Mouse (Mus musculus) olfactory bulb, adult 2 months (tissue): ENCODE measurements around the gene Myzap. TPM values are rescaled to one million over a fixed set of nuclear protein-coding genes. Genes with fewer than 3 reads are reported as not detected.

Experiments
- H3K27ac ChIP-seq: fragments of 200-500 bp; 2 replicates; pipeline ENCODE4 v1.5.1; 2012; ENCODE audit warnings: low read depth, low read length; ENCODE audit not compliant: insufficient read depth
- H3K4me1 ChIP-seq: fragments of 200-500 bp; 2 replicates; pipeline ENCODE4 v1.6.1; 2012; ENCODE audit warnings: low read length; ENCODE audit not compliant: control insufficient read depth, insufficient read depth
- H3K4me3 ChIP-seq: fragments of 200-500 bp; 2 replicates; pipeline ENCODE4 v1.5.1; 2012; ENCODE audit warnings: mild to moderate bottlenecking, low read depth, low read length, moderate library complexity; ENCODE audit not compliant: insufficient read depth
- CTCF ChIP-seq: fragments of 200-500 bp; IDR thresholded peaks from 2 replicates; pipeline ENCODE4 v1.5.1; 2012; ENCODE audit warnings: low read depth, mild to moderate bottlenecking, low read length, moderate library complexity; ENCODE audit not compliant: insufficient read depth
- POLR2A ChIP-seq: fragments of 200-500 bp; IDR thresholded peaks from 2 replicates; pipeline ENCODE4 v1.6.1; 2012; ENCODE audit warnings: mild to moderate bottlenecking, low read depth, low read length, moderate library complexity; ENCODE audit not compliant: insufficient read depth
- WGBS: fragments of 180-500 bp; shearing (Covaris S2); methylation state at CpG from one replicate; pipeline ENCODE4 v1.1.7; 2018; 5-methylcytosine and 5-hydroxymethylcytosine counted together
- polyA plus RNA-seq: library from polyadenylated mRNA; stranded (reverse); fragments of >200 nt; gene quantifications from 2 replicates; pipeline ENCODE4 v1.2.4, GENCODE M21; 2012; ENCODE audit warnings: low replicate concordance; ENCODE audit not compliant: missing spikeins, insufficient read depth, insufficient read length

Gene Myzap
- polyA plus RNA-seq, 1 experiment = not detected

- H3K4me1 ChIP-seq = no peaks in the 10 kb centered on the region
- H3K27ac ChIP-seq = no peak overlapping the region
- no peak overlapping the region for H3K4me3 ChIP-seq
- TF ChIP-seq CTCF (no peak), POLR2A (no peak)
- WGBS = 92% methylated on average over 3 of the region's 3 CpGs
Measured at GRCm38 (mm10) chr9:71540739-71541138, 51.4 kb downstream of the Myzap start.

- Histone ChIP-seq H3K27ac (no peak overlapping the region), H3K4me3 (no peak overlapping the region), H3K4me1 (no peaks in the 10 kb centered on the region)
- TF ChIP-seq POLR2A = no peak
- TF ChIP-seq CTCF = no peak
- WGBS = 93% methylated on average over 5 of the region's 5 CpGs
Measured at GRCm38 (mm10) chr9:71535730-71536129, 56.4 kb downstream of the Myzap start.

- no peak for TF ChIP-seq CTCF
- TF ChIP-seq POLR2A = no peak
- no peaks in the 10 kb centered on the region for H3K4me1 ChIP-seq
- no peak overlapping the region for H3K27ac ChIP-seq
- WGBS = 79% methylated on average over 2 of the region's 2 CpGs
- H3K4me3 ChIP-seq = no peak overlapping the region
Measured at GRCm38 (mm10) chr9:71535036-71535435, 57.1 kb downstream of the Myzap start.

GRCm38 (mm10) chr9:71529960-71530359 lies 62.2 kb downstream of the Myzap start:
- Histone ChIP-seq H3K4me1 (no peaks in the 10 kb centered on the region), H3K4me3 (no peak overlapping the region), H3K27ac (no peak overlapping the region)
- TF ChIP-seq CTCF = no peak
- TF ChIP-seq POLR2A = no peak
- 63% methylated on average over 2 of the region's 2 CpGs for WGBS

GRCm38 (mm10) chr9:71527438-71527837 lies 64.7 kb downstream of the Myzap start:
- TF ChIP-seq POLR2A (no peak), CTCF (no peak)
- 89% methylated on average over 9 of the region's 9 CpGs for WGBS
- Histone ChIP-seq H3K4me3 (no peak overlapping the region), H3K4me1 (no peaks in the 10 kb centered on the region), H3K27ac (no peak overlapping the region)

- 75% methylated on average over 4 of the region's 4 CpGs for WGBS
- Histone ChIP-seq H3K27ac (no peak overlapping the region), H3K4me3 (no peak overlapping the region), H3K4me1 (no peaks in the 10 kb centered on the region)
- TF ChIP-seq POLR2A (no peak), CTCF (no peak)
Measured at GRCm38 (mm10) chr9:71523901-71524300, 68.3 kb downstream of the Myzap start.

- no peak for TF ChIP-seq CTCF
- no peak for TF ChIP-seq POLR2A
- Histone ChIP-seq H3K27ac (no peak overlapping the region), H3K4me3 (no peak overlapping the region), H3K4me1 (no peaks in the 10 kb centered on the region)
- WGBS = 73% methylated on average over 3 of the region's 3 CpGs
Measured at GRCm38 (mm10) chr9:71519836-71520235, 72.3 kb downstream of the Myzap start.

- H3K4me1 ChIP-seq = no peaks in the 10 kb centered on the region
- WGBS = 93% methylated on average over 4 of the region's 4 CpGs
- TF ChIP-seq POLR2A (no peak), CTCF (no peak)
- no peak overlapping the region for H3K27ac ChIP-seq
- no peak overlapping the region for H3K4me3 ChIP-seq
Measured at GRCm38 (mm10) chr9:71517487-71517886, 74.7 kb downstream of the Myzap start.

GRCm38 (mm10) chr9:71515862-71516261 lies 76.3 kb downstream of the Myzap start:
- Histone ChIP-seq H3K4me1 (no peaks in the 10 kb centered on the region), H3K4me3 (no peak overlapping the region), H3K27ac (no peak overlapping the region)
- no peak for TF ChIP-seq CTCF
- TF ChIP-seq POLR2A = no peak
- 89% methylated on average over 4 of the region's 4 CpGs for WGBS

GRCm38 (mm10) chr9:71513566-71513965 lies 78.6 kb downstream of the Myzap start:
- Histone ChIP-seq H3K4me3 (no peak overlapping the region), H3K27ac (no peak overlapping the region), H3K4me1 (no peaks in the 10 kb centered on the region)
- 90% methylated on average over 4 of the region's 4 CpGs for whole genome bisulfite sequencing
- no peak for TF ChIP-seq CTCF
- no peak for TF ChIP-seq POLR2A
